Mouse (Mus musculus): ENCODE measurements around the gene Olfr686. TPM values are rescaled to one million over a fixed set of nuclear protein-coding genes. Genes with fewer than 3 reads are reported as not detected.

The Olfr686 gene
- total and polyA plus RNA-seq, 3 experiments = not detected

DNA sequence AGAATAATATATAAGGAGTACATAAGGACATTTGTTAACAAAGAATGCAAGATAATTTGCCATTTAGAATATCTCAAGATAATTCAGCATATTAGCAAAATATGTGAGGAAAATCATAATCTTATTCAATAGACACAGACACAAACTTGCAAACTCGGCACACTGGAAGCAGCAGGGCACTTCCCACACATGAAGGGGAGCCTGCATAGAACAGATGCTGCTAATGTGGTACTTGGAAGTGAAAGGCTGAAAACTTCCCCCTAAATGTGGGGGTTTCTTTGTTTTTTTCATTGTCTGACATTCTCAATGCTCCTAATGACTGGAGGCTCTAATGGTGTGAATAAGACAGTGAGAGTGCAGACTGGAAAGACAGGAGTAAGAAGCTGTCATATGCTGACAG lies 7.5 kb upstream of the Olfr686 start:
- no peaks in the 10 kb centered on the region for H3K9me3 ChIP-seq (replicated peaks; ENCODE audit: low read length)
- DNase-seq (ENCODE audit: extremely low read depth) = no peak
- H3K27me3 ChIP-seq (replicated peaks) = no peaks in the 10 kb centered on the region
- dilution Hi-C loops (cut with MboI; ENCODE audit: extremely low pct_ligation_motif_present, extremely low pct_unique_long_range_greater_than_20kb, low sequenced_read_pairs) = no loop called here
- TF ChIP-seq MAX (IDR thresholded peaks at IDR 0.05; ENCODE audit: low read length) = no peak
- no peaks in the 10 kb centered on the region for H3K36me3 ChIP-seq (replicated peaks in 1 of 2; ENCODE audit: control insufficient read depth in 1 of 2, insufficient read depth in 1 of 2, low read length in 1 of 2)
- H3K4me2 ChIP-seq (ENCODE audit: insufficient read depth, low read depth, poor library complexity, severe bottlenecking) = no peak overlapping the region
- H3K4me1 ChIP-seq (ENCODE audit: control insufficient read depth in 1 of 2, insufficient read depth in 2 of 2) = no peaks in the 10 kb centered on the region
- in situ Hi-C loops (cut with MboI; ENCODE audit: low pct_ligation_motif_present, low pct_unique_long_range_greater_than_20kb, low sequenced_read_pairs) = no loop called here
- H3K79me2 ChIP-seq (replicated peaks; ENCODE audit: control insufficient read depth, extremely low read depth, insufficient read depth, poor library complexity, severe bottlenecking) = no peaks in the 10 kb centered on the region
- H3K9ac ChIP-seq (ENCODE audit: insufficient read depth, low read depth) = no peak overlapping the region
- H3K4me3 ChIP-seq (replicated peaks in 1 of 3; ENCODE audit: low read depth in 2 of 3, low read length in 2 of 3, poor library complexity in 1 of 3) = no peak overlapping the region
- no peak overlapping the region for H3K27ac ChIP-seq (ENCODE audit: insufficient read depth, low read depth)

DNA sequence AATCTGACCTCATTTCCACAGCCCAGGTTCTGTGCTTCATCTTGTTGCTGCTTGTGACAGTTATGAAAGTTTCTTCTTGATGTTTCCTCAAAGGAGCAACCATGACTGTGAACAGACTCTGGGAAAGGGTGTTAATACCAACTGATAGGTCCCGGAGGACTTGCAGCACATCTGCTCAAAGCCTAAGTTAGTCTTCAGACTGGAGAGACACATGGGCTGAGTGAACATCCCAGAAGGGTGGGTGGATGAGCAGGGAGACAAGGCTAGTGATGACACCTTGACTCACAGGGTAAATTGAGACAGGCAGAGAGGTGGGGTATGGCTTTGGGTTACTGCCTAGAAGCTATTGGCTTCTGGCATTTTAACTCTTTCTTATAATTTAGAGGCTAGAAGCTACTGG lies 21.4 kb downstream of the Olfr686 start, which contains the start of gene Olfr685:
Gene Olfr685 (minus strand): TSS at position 101 of the 400 bp plus-strand sequence.
- dilution Hi-C loops (cut with MboI; ENCODE audit: extremely low pct_ligation_motif_present, extremely low pct_unique_long_range_greater_than_20kb, low sequenced_read_pairs) = no loop called here
- Histone ChIP-seq H3K9me3 (replicated peaks; ENCODE audit: low read length) (no peaks in the 10 kb centered on the region), H3K27ac (ENCODE audit: insufficient read depth, low read depth) (no peak within 1 kb of the TSS), H3K79me2 (replicated peaks; ENCODE audit: control insufficient read depth, extremely low read depth, insufficient read depth, poor library complexity, severe bottlenecking) (no peaks in the 10 kb centered on the region), H3K4me3 (replicated peaks in 1 of 3; ENCODE audit: low read depth in 2 of 3, low read length in 2 of 3, poor library complexity in 1 of 3) (no peak within 1 kb of the TSS), H3K9ac (ENCODE audit: insufficient read depth, low read depth) (no peak within 1 kb of the TSS), H3K36me3 (replicated peaks in 1 of 2; ENCODE audit: control insufficient read depth in 1 of 2, insufficient read depth in 1 of 2, low read length in 1 of 2) (no peaks in the 10 kb centered on the region), H3K4me2 (ENCODE audit: insufficient read depth, low read depth, poor library complexity, severe bottlenecking) (no peak within 1 kb of the TSS), H3K4me1 (ENCODE audit: control insufficient read depth in 1 of 2, insufficient read depth in 2 of 2) (no peaks in the 10 kb centered on the region), H3K27me3 (replicated peaks) (no peaks in the 10 kb centered on the region)
- in situ Hi-C loops (cut with MboI; ENCODE audit: low pct_ligation_motif_present, low pct_unique_long_range_greater_than_20kb, low sequenced_read_pairs) = no loop called here
- no peak for DNase-seq (ENCODE audit: extremely low read depth)
- no peak for TF ChIP-seq HCFC1 (IDR thresholded peaks at IDR 0.05; ENCODE audit: low read depth, low read length)
- TF ChIP-seq GABPA (IDR thresholded peaks at IDR 0.05; ENCODE audit: insufficient replicate concordance, low read depth, low read length) = no peak
- no peak for TF ChIP-seq SMC3 (IDR thresholded peaks at IDR 0.05; ENCODE audit: low read depth, low read length)
- no peak for TF ChIP-seq RAD21 (IDR thresholded peaks at IDR 0.05; ENCODE audit: low read depth, low read length)
- no peak for TF ChIP-seq MEF2A (IDR thresholded peaks at IDR 0.05; ENCODE audit: borderline replicate concordance, low read depth, low read length)
- no peak for TF ChIP-seq MAX (IDR thresholded peaks at IDR 0.05; ENCODE audit: low read length)
- TF ChIP-seq MAFK (IDR thresholded peaks at IDR 0.05; ENCODE audit: insufficient replicate concordance, low read length) = no peak
- no peak for TF ChIP-seq ZMIZ1 (IDR thresholded peaks at IDR 0.05; ENCODE audit: low read depth, low read length)
- no peak for TF ChIP-seq RCOR1 (conservative IDR thresholded peaks at IDR 0.05; ENCODE audit: low read depth, low read length)
- TF ChIP-seq SIN3A (IDR thresholded peaks at IDR 0.05; ENCODE audit: low read length) = no peak
- no peak for TF ChIP-seq CHD1 (IDR thresholded peaks at IDR 0.05; ENCODE audit: low read depth, low read length)
- no peak for TF ChIP-seq POLR2AphosphoS2 (IDR thresholded peaks at IDR 0.05; ENCODE audit: low read depth, low read length)
- no peak for TF ChIP-seq POLR2A (IDR thresholded peaks at IDR 0.05; ENCODE audit: low read depth, low read length)

GRCm38 (mm10) chr7:105170773-105171172 lies 36.5 kb downstream of the Olfr686 start:
- H3K36me3 ChIP-seq (replicated peaks in 1 of 2; ENCODE audit: control insufficient read depth in 1 of 2, insufficient read depth in 1 of 2, low read length in 1 of 2) = no peaks in the 10 kb centered on the region
- peak; percentile 12 for DNase-seq (ENCODE audit: extremely low read depth)
- TF ChIP-seq RAD21 (IDR thresholded peaks at IDR 0.05; ENCODE audit: low read depth, low read length) = peak; percentile 75
- TF ChIP-seq UBTF (IDR thresholded peaks at IDR 0.05; ENCODE audit: low read depth, low read length) = no peak
- TF ChIP-seq IRF4 (IDR thresholded peaks at IDR 0.05; ENCODE audit: low read depth, low read length) = no peak
- TF ChIP-seq CTCF (conservative IDR thresholded peaks at IDR 0.05 in 1 of 2, IDR thresholded peaks at IDR 0.05 in 1 of 2; ENCODE audit: low read depth in 2 of 2, low read length in 2 of 2) = peak; percentile 40 to 69; a peak in 3 of 4 replicates
- no peak for TF ChIP-seq ETS1 (conservative IDR thresholded peaks at IDR 0.05; ENCODE audit: low read depth, low read length)
- no peak for TF ChIP-seq POLR2AphosphoS2 (IDR thresholded peaks at IDR 0.05; ENCODE audit: low read depth, low read length)
- TF ChIP-seq POLR2A (IDR thresholded peaks at IDR 0.05; ENCODE audit: low read depth, low read length) = no peak
- TF ChIP-seq JUN (IDR thresholded peaks at IDR 0.05; ENCODE audit: insufficient read depth, low read depth, low read length) = no peak
- TF ChIP-seq SMC3 (IDR thresholded peaks at IDR 0.05; ENCODE audit: low read depth, low read length) = peak; percentile 59
- TF ChIP-seq ZMIZ1 (IDR thresholded peaks at IDR 0.05; ENCODE audit: low read depth, low read length) = no peak
- no peak for TF ChIP-seq EP300 (IDR thresholded peaks at IDR 0.05; ENCODE audit: low read length)
- no peak for TF ChIP-seq ZKSCAN1 (IDR thresholded peaks at IDR 0.05; ENCODE audit: borderline replicate concordance, low read depth, low read length)
- no peak for TF ChIP-seq ELF1 (IDR thresholded peaks at IDR 0.05; ENCODE audit: low read depth, low read length)
- no peaks in the 10 kb centered on the region for H3K27me3 ChIP-seq (replicated peaks)
- no peak overlapping the region for H3K27ac ChIP-seq (ENCODE audit: insufficient read depth, low read depth)
- no peaks in the 10 kb centered on the region for H3K4me1 ChIP-seq (ENCODE audit: control insufficient read depth in 1 of 2, insufficient read depth in 2 of 2)
- H3K9ac ChIP-seq (ENCODE audit: insufficient read depth, low read depth) = no peak overlapping the region
- no peaks in the 10 kb centered on the region for H3K79me2 ChIP-seq (replicated peaks; ENCODE audit: control insufficient read depth, extremely low read depth, insufficient read depth, poor library complexity, severe bottlenecking)
- H3K4me3 ChIP-seq (replicated peaks in 1 of 3; ENCODE audit: low read depth in 2 of 3, low read length in 2 of 3, poor library complexity in 1 of 3) = no peak overlapping the region
- H3K9me3 ChIP-seq (replicated peaks; ENCODE audit: low read length) = no peaks in the 10 kb centered on the region
- no peak overlapping the region for H3K4me2 ChIP-seq (ENCODE audit: insufficient read depth, low read depth, poor library complexity, severe bottlenecking)
- dilution Hi-C loops (cut with MboI; ENCODE audit: extremely low pct_ligation_motif_present, extremely low pct_unique_long_range_greater_than_20kb, low sequenced_read_pairs) = no loop called here
- in situ Hi-C loops (cut with MboI; ENCODE audit: low pct_ligation_motif_present, low pct_unique_long_range_greater_than_20kb, low sequenced_read_pairs) = no loop called here
